Mouse (Mus musculus): Measurements from ENCODE around the gene Fam117b. TPM values are rescaled to one million over a fixed set of nuclear protein-coding genes. Genes with fewer than 3 reads are reported as not detected.

Gene Fam117b
- polyA plus RNA-seq, 1 experiment from 2014 or later = 10.7 TPM

DNA sequence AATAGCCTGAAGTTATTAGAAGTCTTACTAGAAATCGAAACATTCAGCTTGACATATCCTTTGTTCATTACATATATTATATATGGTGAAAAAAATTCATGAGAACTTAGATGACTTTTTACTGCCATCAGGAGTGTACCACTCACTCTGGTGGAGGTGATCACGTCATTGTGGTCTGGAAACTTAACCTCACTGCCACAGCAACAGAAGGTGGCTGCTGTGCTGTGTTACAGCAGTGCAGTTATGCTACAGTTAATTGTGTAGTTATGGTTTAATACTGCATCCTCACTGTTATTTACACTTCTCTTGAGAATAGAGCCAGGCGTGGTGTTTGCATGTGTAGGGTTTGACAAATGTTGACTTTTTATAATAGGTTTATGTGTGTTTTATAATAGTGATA lies 4.6 kb downstream of the Fam117b start:
- H3K27me3 ChIP-seq (replicated peaks; ENCODE audit: control insufficient read depth, insufficient read depth, low read length) = no peaks in the 10 kb centered on the region
- no peak for ATAC-seq (ENCODE audit: low read depth)
- H3K4me1 ChIP-seq (ENCODE audit: control insufficient read depth, insufficient read depth, low read length) = peaks cover 21% of the 10 kb centered on the region
- H3K9me3 ChIP-seq (ENCODE audit: control insufficient read depth, low read length) = no peaks in the 10 kb centered on the region
- 75% methylated on average over 3 of the region's 3 CpGs for WGBS
- H3K9ac ChIP-seq (ENCODE audit: low read depth, low read length) = no peak overlapping the region
- H3K27ac ChIP-seq (replicated peaks; ENCODE audit: low read depth, low read length) = no peak overlapping the region
- H3K4me2 ChIP-seq (ENCODE audit: low read depth, low read length) = no peak overlapping the region
- no peaks in the 10 kb centered on the region for H3K36me3 ChIP-seq (ENCODE audit: control insufficient read depth, insufficient read depth, low read length)
- H3K4me3 ChIP-seq (ENCODE audit: low read depth, low read length) = no peak overlapping the region
- DNase-seq (ENCODE audit: low spot score) = no peak

DNA sequence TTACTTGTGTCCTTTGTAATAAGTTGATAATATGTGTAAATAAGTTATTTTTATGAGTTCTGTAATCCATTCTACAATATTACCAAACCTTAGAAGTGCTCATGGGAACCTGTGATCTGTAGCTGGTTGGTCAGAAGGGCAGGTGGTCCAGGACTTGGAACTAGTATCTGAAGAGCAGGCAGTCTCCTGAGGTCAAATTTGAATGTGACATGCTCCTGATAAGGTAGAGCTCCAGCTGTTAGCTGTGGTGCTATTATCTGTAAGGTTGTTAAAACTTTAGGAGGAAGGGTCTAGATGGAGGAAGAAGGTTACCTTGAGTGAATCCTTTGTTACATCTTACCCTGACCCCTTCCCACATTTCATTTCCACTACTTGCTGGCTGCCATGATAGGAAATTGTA lies 5.3 kb downstream of the Fam117b start:
- Histone ChIP-seq H3K9ac (ENCODE audit: low read depth, low read length) (no peak overlapping the region), H3K4me2 (ENCODE audit: low read depth, low read length) (no peak overlapping the region), H3K36me3 (ENCODE audit: control insufficient read depth, insufficient read depth, low read length) (no peaks in the 10 kb centered on the region), H3K4me1 (ENCODE audit: control insufficient read depth, insufficient read depth, low read length) (peaks cover 21% of the 10 kb centered on the region), H3K27me3 (replicated peaks; ENCODE audit: control insufficient read depth, insufficient read depth, low read length) (no peaks in the 10 kb centered on the region), H3K9me3 (ENCODE audit: control insufficient read depth, low read length) (no peaks in the 10 kb centered on the region), H3K4me3 (ENCODE audit: low read depth, low read length) (no peak overlapping the region), H3K27ac (replicated peaks; ENCODE audit: low read depth, low read length) (no peak overlapping the region)
- no peak for DNase-seq (ENCODE audit: low spot score)
- no peak for ATAC-seq (ENCODE audit: low read depth)

DNA sequence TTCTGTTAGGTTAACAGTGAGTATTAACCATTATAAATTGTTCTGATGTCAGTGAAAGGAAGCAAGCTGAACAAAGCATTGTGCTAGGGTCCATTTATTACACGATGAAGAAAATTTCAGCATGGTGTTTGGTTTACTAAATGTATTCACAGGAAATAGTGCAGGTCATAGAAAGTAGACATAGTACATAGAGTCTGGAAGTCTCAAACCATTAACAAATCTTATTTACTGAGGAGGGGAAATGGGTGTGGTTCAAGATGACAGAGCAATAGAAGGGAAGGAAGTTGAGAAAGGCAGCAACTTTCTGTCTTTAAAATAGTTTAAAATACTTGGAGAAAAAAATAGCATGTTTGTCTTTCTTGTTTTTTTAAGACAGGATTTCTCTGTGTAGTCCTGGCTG lies 10.4 kb downstream of the Fam117b start:
- DNase-seq (ENCODE audit: low spot score) (no peak), ATAC-seq (ENCODE audit: low read depth) (no peak)
- no peaks in the 10 kb centered on the region for H3K4me1 ChIP-seq (ENCODE audit: control insufficient read depth, insufficient read depth, low read length)
- no peak overlapping the region for H3K4me3 ChIP-seq (ENCODE audit: low read depth, low read length)
- H3K36me3 ChIP-seq (ENCODE audit: control insufficient read depth, insufficient read depth, low read length) = no peaks in the 10 kb centered on the region
- no peaks in the 10 kb centered on the region for H3K9me3 ChIP-seq (ENCODE audit: control insufficient read depth, low read length)
- H3K9ac ChIP-seq (ENCODE audit: low read depth, low read length) = no peak overlapping the region
- H3K27me3 ChIP-seq (replicated peaks; ENCODE audit: control insufficient read depth, insufficient read depth, low read length) = no peaks in the 10 kb centered on the region
- WGBS = 85% methylated on average over 1 of the region's 1 CpGs
- H3K27ac ChIP-seq (replicated peaks; ENCODE audit: low read depth, low read length) = no peak overlapping the region
- no peak overlapping the region for H3K4me2 ChIP-seq (ENCODE audit: low read depth, low read length)

DNA sequence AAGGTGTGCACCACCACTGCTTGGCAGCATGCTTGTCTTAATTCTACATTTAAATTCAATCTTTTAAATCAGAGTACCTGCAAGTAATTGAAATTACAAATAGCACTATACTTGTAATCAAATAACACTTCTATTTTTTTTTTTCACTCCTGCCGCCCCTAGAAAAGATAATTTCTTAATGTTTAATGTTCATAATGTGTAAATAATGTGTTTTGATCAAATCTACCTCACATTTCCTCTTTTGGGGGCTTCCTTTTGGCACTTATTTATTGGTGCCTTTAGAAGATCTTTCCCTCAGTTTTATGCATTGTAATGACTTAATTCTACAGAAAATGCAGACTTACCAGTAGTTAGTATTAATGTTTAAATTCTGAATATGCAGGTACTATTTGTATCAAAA lies 10.9 kb downstream of the Fam117b start:
- Histone ChIP-seq H3K4me1 (ENCODE audit: control insufficient read depth, insufficient read depth, low read length) (no peaks in the 10 kb centered on the region), H3K4me3 (ENCODE audit: low read depth, low read length) (no peak overlapping the region), H3K27ac (replicated peaks; ENCODE audit: low read depth, low read length) (no peak overlapping the region), H3K9me3 (ENCODE audit: control insufficient read depth, low read length) (no peaks in the 10 kb centered on the region), H3K36me3 (ENCODE audit: control insufficient read depth, insufficient read depth, low read length) (no peaks in the 10 kb centered on the region), H3K27me3 (replicated peaks; ENCODE audit: control insufficient read depth, insufficient read depth, low read length) (no peaks in the 10 kb centered on the region), H3K9ac (ENCODE audit: low read depth, low read length) (no peak overlapping the region), H3K4me2 (ENCODE audit: low read depth, low read length) (no peak overlapping the region)
- no peak for ATAC-seq (ENCODE audit: low read depth)
- DNase-seq (ENCODE audit: low spot score) = no peak
- WGBS = 89% methylated on average over 1 of the region's 1 CpGs

DNA sequence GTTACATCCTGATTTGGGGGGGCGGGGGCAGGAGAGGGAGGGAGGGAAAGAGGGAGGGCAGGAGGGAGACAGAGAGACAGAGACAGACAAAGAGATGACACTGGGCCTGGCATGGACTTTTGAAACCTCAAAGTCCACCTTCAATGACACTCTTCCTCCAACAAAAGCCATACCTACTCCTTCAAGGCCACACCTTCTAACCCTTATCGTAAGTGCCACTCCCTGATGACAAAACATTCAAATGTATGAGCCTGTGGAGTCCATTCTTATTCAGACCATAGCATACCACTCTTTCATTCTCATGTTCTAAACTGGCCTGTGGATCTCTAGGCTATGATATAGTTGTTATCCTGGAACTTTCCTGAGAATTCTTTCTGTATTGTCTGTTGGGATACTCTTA lies 11.6 kb downstream of the Fam117b start:
- H3K4me1 ChIP-seq (ENCODE audit: control insufficient read depth, insufficient read depth, low read length) = no peaks in the 10 kb centered on the region
- no peak overlapping the region for H3K4me3 ChIP-seq (ENCODE audit: low read depth, low read length)
- H3K9me3 ChIP-seq (ENCODE audit: control insufficient read depth, low read length) = no peaks in the 10 kb centered on the region
- DNase-seq (ENCODE audit: low spot score) (no peak), ATAC-seq (ENCODE audit: low read depth) (no peak)
- no peak overlapping the region for H3K9ac ChIP-seq (ENCODE audit: low read depth, low read length)
- no peaks in the 10 kb centered on the region for H3K27me3 ChIP-seq (replicated peaks; ENCODE audit: control insufficient read depth, insufficient read depth, low read length)
- 90% methylated on average over 2 of the region's 2 CpGs for WGBS
- H3K4me2 ChIP-seq (ENCODE audit: low read depth, low read length) = no peak overlapping the region
- no peaks in the 10 kb centered on the region for H3K36me3 ChIP-seq (ENCODE audit: control insufficient read depth, insufficient read depth, low read length)
- H3K27ac ChIP-seq (replicated peaks; ENCODE audit: low read depth, low read length) = no peak overlapping the region

DNA sequence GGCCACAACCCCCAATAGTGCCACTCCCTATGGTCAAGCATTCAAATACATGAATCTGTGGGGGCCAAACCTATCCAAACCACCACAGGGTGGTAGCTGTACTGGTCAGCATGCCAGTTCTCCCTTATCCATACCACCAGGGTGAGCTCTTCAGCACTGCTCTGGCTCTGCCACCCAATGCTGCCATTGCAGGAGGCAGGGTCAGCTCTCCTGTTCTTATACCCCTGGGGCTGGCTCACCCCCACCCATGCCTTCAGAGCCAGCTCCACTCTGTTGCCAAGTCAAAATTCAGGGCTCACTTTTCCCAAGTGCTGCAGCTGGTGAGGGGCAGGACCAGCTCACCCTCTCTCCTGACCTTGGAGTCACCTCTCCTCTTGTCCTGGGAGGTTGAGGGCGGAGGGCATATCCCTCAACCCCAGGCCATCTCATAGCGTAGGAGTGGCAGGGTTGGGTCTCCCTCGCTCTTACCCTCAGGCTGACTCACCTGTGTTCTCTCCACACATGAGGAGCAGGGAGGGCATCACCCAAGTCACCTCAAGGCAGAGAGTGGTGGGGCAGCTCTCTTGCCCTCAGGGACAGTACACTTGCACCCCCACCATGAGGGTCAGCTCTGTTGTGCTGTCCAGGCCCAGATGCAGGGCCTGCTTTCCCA lies 13.3 kb downstream of the Fam117b start:
- Histone ChIP-seq H3K9me3 (ENCODE audit: control insufficient read depth, low read length) (no peaks in the 10 kb centered on the region), H3K27ac (replicated peaks; ENCODE audit: low read depth, low read length) (no peak overlapping the region), H3K9ac (ENCODE audit: low read depth, low read length) (no peak overlapping the region), H3K4me1 (ENCODE audit: control insufficient read depth, insufficient read depth, low read length) (no peaks in the 10 kb centered on the region), H3K36me3 (ENCODE audit: control insufficient read depth, insufficient read depth, low read length) (no peaks in the 10 kb centered on the region), H3K4me3 (ENCODE audit: low read depth, low read length) (no peak overlapping the region), H3K4me2 (ENCODE audit: low read depth, low read length) (no peak overlapping the region), H3K27me3 (replicated peaks; ENCODE audit: control insufficient read depth, insufficient read depth, low read length) (no peaks in the 10 kb centered on the region)
- ATAC-seq (ENCODE audit: low read depth) = no peak
- no peak for DNase-seq (ENCODE audit: low spot score)
- 84% methylated on average over 3 of the region's 3 CpGs for WGBS

DNA sequence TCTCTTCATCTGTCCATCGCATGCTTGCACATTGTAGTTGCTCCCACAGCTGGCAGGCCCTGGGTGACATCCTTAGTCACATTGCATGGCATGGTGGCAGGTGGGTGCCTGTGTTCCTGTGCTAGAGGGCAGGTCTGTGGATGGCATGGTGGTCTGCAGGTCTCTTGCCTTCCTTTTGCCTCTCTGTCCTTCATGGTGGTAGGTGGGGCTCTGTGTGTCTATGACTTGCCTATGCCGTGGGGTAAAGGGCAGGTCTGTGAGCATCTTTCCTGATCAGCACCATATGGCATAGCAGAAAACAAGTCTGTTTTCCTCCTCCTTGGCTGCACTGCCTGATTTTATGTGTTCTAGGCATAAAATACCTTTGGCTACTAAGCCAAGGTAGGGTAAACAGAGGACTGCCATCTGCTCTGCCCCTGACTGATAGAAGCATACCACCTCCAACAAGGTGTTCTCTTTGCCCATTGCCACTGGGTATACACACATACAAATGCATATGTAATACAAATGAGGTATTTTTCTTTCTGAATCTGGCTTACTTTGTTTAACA lies 14.4 kb downstream of the Fam117b start:
- H3K27me3 ChIP-seq (replicated peaks; ENCODE audit: control insufficient read depth, insufficient read depth, low read length) = no peaks in the 10 kb centered on the region
- H3K4me1 ChIP-seq (ENCODE audit: control insufficient read depth, insufficient read depth, low read length) = no peaks in the 10 kb centered on the region
- H3K4me2 ChIP-seq (ENCODE audit: low read depth, low read length) = no peak overlapping the region
- no peak overlapping the region for H3K9ac ChIP-seq (ENCODE audit: low read depth, low read length)
- 73% methylated on average over 2 of the region's 2 CpGs for WGBS
- H3K9me3 ChIP-seq (ENCODE audit: control insufficient read depth, low read length) = no peaks in the 10 kb centered on the region
- no peak for ATAC-seq (ENCODE audit: low read depth)
- H3K27ac ChIP-seq (replicated peaks; ENCODE audit: low read depth, low read length) = no peak overlapping the region
- no peak for DNase-seq (ENCODE audit: low spot score)
- H3K4me3 ChIP-seq (ENCODE audit: low read depth, low read length) = no peak overlapping the region
- no peaks in the 10 kb centered on the region for H3K36me3 ChIP-seq (ENCODE audit: control insufficient read depth, insufficient read depth, low read length)

DNA sequence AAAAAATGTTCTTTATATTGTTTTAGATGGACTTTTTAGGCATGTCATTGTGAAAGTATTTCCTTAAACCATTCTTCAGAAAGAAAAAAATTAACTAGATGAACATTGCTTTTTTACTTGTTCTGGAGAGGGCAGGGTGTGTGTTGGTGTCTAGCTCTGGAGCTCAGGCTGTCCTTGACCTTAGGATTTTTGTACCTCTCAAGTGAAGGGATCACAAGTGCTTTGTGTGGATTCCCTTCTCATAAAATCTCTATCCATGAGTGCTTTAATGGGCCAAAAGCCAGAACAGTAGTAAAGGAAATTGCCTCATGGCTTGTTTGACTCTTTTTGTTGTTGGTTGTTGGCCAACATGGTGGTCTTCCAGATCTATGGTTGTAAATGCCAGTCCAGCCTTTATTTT lies 18.1 kb downstream of the Fam117b start:
- Histone ChIP-seq H3K4me3 (ENCODE audit: low read depth, low read length) (no peak overlapping the region), H3K27ac (replicated peaks; ENCODE audit: low read depth, low read length) (no peak overlapping the region), H3K27me3 (replicated peaks; ENCODE audit: control insufficient read depth, insufficient read depth, low read length) (no peaks in the 10 kb centered on the region), H3K9me3 (ENCODE audit: control insufficient read depth, low read length) (no peaks in the 10 kb centered on the region), H3K4me1 (ENCODE audit: control insufficient read depth, insufficient read depth, low read length) (no peaks in the 10 kb centered on the region), H3K9ac (ENCODE audit: low read depth, low read length) (no peak overlapping the region), H3K4me2 (ENCODE audit: low read depth, low read length) (no peak overlapping the region), H3K36me3 (ENCODE audit: control insufficient read depth, insufficient read depth, low read length) (no peaks in the 10 kb centered on the region)
- DNase-seq (ENCODE audit: low spot score) = no peak
- ATAC-seq (ENCODE audit: low read depth) = no peak

DNA sequence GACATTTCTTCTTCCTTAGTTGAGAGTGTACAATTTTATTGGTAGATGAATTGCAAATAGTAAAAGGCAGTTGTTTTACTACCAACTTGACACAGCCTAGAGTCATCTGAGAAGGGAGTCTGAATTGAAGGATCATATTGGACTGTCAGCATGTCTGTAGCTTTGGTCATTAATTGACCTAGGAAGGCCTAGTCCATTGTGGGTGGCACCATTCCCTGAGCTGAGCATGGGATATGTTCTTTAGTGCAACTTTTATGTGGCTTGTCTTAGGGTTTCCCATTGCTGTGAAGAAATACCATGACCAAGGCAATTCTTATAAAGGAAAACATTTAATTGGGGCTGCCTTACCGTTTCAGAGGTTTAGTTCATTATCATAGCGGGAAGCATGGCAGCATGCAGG lies 20.2 kb downstream of the Fam117b start:
- Histone ChIP-seq H3K27ac (replicated peaks; ENCODE audit: low read depth, low read length) (no peak overlapping the region), H3K27me3 (replicated peaks; ENCODE audit: control insufficient read depth, insufficient read depth, low read length) (no peaks in the 10 kb centered on the region), H3K4me3 (ENCODE audit: low read depth, low read length) (no peak overlapping the region), H3K9ac (ENCODE audit: low read depth, low read length) (no peak overlapping the region), H3K4me2 (ENCODE audit: low read depth, low read length) (no peak overlapping the region), H3K4me1 (ENCODE audit: control insufficient read depth, insufficient read depth, low read length) (no peaks in the 10 kb centered on the region), H3K9me3 (ENCODE audit: control insufficient read depth, low read length) (no peaks in the 10 kb centered on the region), H3K36me3 (ENCODE audit: control insufficient read depth, insufficient read depth, low read length) (no peaks in the 10 kb centered on the region)
- ATAC-seq (ENCODE audit: low read depth) (no peak), DNase-seq (ENCODE audit: low spot score) (no peak)
- WGBS = 92% methylated on average over 2 of the region's 2 CpGs
